Mouse (Mus musculus) lung, postnatal 0 days (tissue): ENCODE data around the gene AU040320. TPM values are rescaled to one million over a fixed set of nuclear protein-coding genes. Genes with fewer than 3 reads are reported as not detected.

Experiments used
- ATAC-seq: fragments of 200-750 bp; cut with Nextera tagmentation; 2 replicates; pipeline ENCODE4 v1.8.0; 2017; ENCODE audit warnings: moderate library complexity
- DNase-seq: peaks from one replicate; pipeline ENCODE4 v3.0.0-alpha.2; 2016; ENCODE audit warnings: low spot score
- H3K27ac ChIP-seq: fragments of 300-500 bp; sonication (generic); 2 replicates; pipeline ENCODE4 v1.5.1; 2014; ENCODE audit warnings: antibody characterized with exemption, mild to moderate bottlenecking, low read length, mixed read lengths
- H3K27me3 ChIP-seq: fragments of 300-500 bp; sonication (generic); replicated peaks from 2 replicates; pipeline ENCODE4 v1.6.1; 2014; ENCODE audit warnings: low read length, mixed read lengths; ENCODE audit not compliant: insufficient read depth
- H3K36me3 ChIP-seq: fragments of 300-500 bp; sonication (generic); 2 replicates; pipeline ENCODE4 v1.6.1; 2014; ENCODE audit warnings: low read length, mixed read lengths; ENCODE audit not compliant: insufficient read depth
- H3K4me1 ChIP-seq: fragments of 300-500 bp; sonication (generic); 2 replicates; pipeline ENCODE4 v1.6.1; 2014; ENCODE audit warnings: antibody characterized with exemption, low read depth, low read length, mixed read lengths; ENCODE audit not compliant: insufficient read depth
- H3K4me2 ChIP-seq: fragments of 300-500 bp; sonication (generic); replicated peaks from 2 replicates; pipeline ENCODE4 v1.6.1; 2014; ENCODE audit warnings: low read depth, mild to moderate bottlenecking, low read length, moderate library complexity, mixed read lengths
- H3K4me3 ChIP-seq: fragments of 300-500 bp; sonication (generic); 2 replicates; pipeline ENCODE4 v1.5.1; 2014; ENCODE audit warnings: low read depth, low read length
- H3K9ac ChIP-seq: fragments of 300-500 bp; sonication (generic); replicated peaks from 2 replicates; pipeline ENCODE4 v1.6.1; 2014; ENCODE audit warnings: low read depth, mild to moderate bottlenecking
- H3K9me3 ChIP-seq: fragments of 300-500 bp; sonication (generic); 2 replicates; pipeline ENCODE4 v1.6.1; 2016; ENCODE audit warnings: low read length, mixed read lengths
- CTCF ChIP-seq: IDR thresholded peaks from 2 replicates; pipeline ENCODE4 v1.5.1; 2016; ENCODE audit warnings: antibody characterized with exemption, mild to moderate bottlenecking
- EP300 ChIP-seq: IDR thresholded peaks from 2 replicates; pipeline ENCODE4 v1.6.1; 2016; ENCODE audit warnings: antibody characterized with exemption, mild to moderate bottlenecking, control low read depth
- WGBS: fragments of 180-500 bp; shearing (Covaris S2); extraction: QIAGEN DNeasy Blood & Tissue Kit; methylation state at CpG from one replicate; pipeline ENCODE4 v1.1.7; 2014; 5-methylcytosine and 5-hydroxymethylcytosine counted together
- polyA plus RNA-seq: library from polyadenylated mRNA; unstranded; fragments of >200 nt; fragmentation: Nextera tagmentation; extraction: Ambion mirVana; gene quantifications from 2 replicates; pipeline ENCODE4 v1.2.1, GENCODE M21; 2015

Gene AU040320
- polyA plus RNA-seq, 1 experiment from 2014 or later: 22.2 TPM

GRCm38 (mm10) chr4:126749553-126749952 lies 3.8 kb upstream of the AU040320 start:
- Histone ChIP-seq H3K4me3 (no peak overlapping the region), H3K36me3 (peaks cover 11% of the 10 kb centered on the region; the same call in 1 of the 2 replicates), H3K9me3 (no peaks in the 10 kb centered on the region), H3K27ac (no peak overlapping the region), H3K27me3 (no peaks in the 10 kb centered on the region), H3K9ac (no peak overlapping the region), H3K4me1 (peaks cover 10% of the 10 kb centered on the region; the same call in 1 of the 2 replicates), H3K4me2 (no peak overlapping the region)
- TF ChIP-seq CTCF (no peak), EP300 (no peak)
- 83% methylated on average over 11 of the region's 11 CpGs for WGBS
- no peak for ATAC-seq
- DNase-seq: no peak

GRCm38 (mm10) chr4:126750046-126750683 lies 3.2 kb upstream of the AU040320 start:
- H3K27ac ChIP-seq: no peak overlapping the region
- no peak for DNase-seq
- 80% methylated on average over 26 of the region's 26 CpGs for WGBS

DNA sequence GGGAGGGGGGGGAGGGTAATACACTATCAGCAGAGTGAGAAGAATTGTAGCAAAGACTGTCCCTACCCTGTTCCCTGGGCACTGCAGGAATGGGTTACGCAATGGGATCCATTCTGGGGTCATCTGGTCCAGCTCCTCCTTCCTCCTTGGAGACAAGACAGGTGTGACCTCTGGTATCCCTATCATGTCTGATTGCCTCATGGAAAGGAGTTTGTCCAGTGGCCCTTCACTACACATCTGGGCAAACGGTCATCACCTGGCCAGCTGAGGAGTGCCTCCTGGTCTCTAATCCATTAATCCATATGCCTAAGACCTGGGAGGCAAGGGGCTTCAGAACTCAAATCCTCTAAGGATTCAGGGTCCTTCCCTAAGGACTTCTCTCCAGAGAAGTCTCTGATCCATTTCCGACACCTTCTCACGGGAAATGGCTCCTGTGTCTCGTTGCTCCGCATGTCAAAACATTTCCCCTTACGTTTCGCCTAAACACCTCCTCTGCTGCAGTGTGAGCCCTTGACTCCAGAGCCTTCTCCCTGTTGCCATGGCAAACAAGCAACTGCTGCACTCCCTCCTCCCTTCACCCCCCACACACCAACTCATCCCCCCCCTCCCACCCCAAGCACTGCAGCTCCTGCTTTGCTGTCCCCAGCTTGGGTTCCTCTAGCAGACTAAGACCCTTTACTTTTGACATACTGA lies 2.3 kb upstream of the AU040320 start:
- Histone ChIP-seq H3K9ac (no peak overlapping the region), H3K27me3 (no peaks in the 10 kb centered on the region), H3K4me3 (no peak overlapping the region), H3K36me3 (peaks cover 11% of the 10 kb centered on the region; the same call in 1 of the 2 replicates), H3K27ac (no peak overlapping the region), H3K4me2 (no peak overlapping the region), H3K9me3 (no peaks in the 10 kb centered on the region), H3K4me1 (peaks cover 13% of the 10 kb centered on the region; the same call in 1 of the 2 replicates)
- WGBS: 78% methylated on average over 8 of the region's 8 CpGs
- DNase-seq: no peak
- no peak for ATAC-seq
- no peak for TF ChIP-seq CTCF
- no peak for TF ChIP-seq EP300

More at GRCm38 (mm10) chr4:126750046-126750683, 3.2 kb upstream of the AU040320 start:
- Histone ChIP-seq H3K4me3 (no peak overlapping the region), H3K27me3 (no peaks in the 10 kb centered on the region), H3K4me1 (peaks cover 13% of the 10 kb centered on the region; the same call in 1 of the 2 replicates), H3K9ac (no peak overlapping the region), H3K9me3 (no peaks in the 10 kb centered on the region), H3K4me2 (no peak overlapping the region), H3K36me3 (peaks cover 11% of the 10 kb centered on the region; the same call in 1 of the 2 replicates)
- no peak for ATAC-seq
- TF ChIP-seq CTCF (no peak), EP300 (no peak)

DNA sequence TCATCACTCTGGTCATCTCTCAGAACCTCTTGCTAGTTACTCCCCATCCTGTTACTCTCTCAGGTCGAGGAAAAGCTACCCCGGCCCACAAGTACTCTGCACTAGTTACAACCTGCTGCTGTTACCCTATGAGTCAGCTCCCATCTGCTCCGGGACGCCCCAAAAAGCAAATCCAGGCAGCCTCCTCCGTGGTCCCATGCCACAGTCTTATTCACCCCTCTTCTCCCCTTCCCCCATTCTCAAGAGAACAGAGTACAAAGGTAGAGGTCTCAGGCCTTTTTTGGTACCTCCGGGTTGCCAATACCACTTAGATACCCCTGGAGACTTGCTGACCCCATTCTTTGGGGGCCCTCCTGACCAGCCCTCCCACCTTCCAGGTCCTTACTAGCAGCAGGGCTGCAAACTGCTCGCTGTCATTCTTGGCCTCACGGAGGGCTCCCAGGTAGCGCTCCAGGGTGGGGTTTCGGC lies 1.8 kb upstream of the AU040320 start:
- Histone ChIP-seq H3K27ac (no peak overlapping the region), H3K9me3 (no peaks in the 10 kb centered on the region), H3K4me3 (no peak overlapping the region), H3K9ac (no peak overlapping the region), H3K36me3 (peaks cover 11% of the 10 kb centered on the region; the same call in 1 of the 2 replicates), H3K27me3 (no peaks in the 10 kb centered on the region), H3K4me1 (peaks cover 16% of the 10 kb centered on the region; the same call in 1 of the 2 replicates), H3K4me2 (0 out of 2 replicates have a peak overlapping the region, but pooled peaks have one; percentile 96)
- 58% methylated on average over 10 of the region's 10 CpGs for WGBS
- DNase-seq (no peak), ATAC-seq (no peak)
- TF ChIP-seq CTCF: no peak
- TF ChIP-seq EP300: no peak

- peak overlapping the region; percentile 86 for H3K4me3 ChIP-seq
These were observed 1.2 kb upstream of the AU040320 start for GRCm38 (mm10) chr4:126752024-126752607.

More at GRCm38 (mm10) chr4:126752024-126752607, 1.2 kb upstream of the AU040320 start:
- H3K4me1 ChIP-seq: peaks cover 18% of the 10 kb centered on the region; the same call in 1 of the 2 replicates
- WGBS: 5% methylated on average over 13 of the region's 13 CpGs
- DNase-seq: no peak
- H3K4me2 ChIP-seq: peak overlapping the region; percentile 96
- no peaks in the 10 kb centered on the region for H3K9me3 ChIP-seq
- peaks cover 11% of the 10 kb centered on the region; the same call in 1 of the 2 replicates for H3K36me3 ChIP-seq
- H3K27me3 ChIP-seq: no peaks in the 10 kb centered on the region
- H3K9ac ChIP-seq: peak overlapping the region; percentile 76
- ATAC-seq: no peak
- TF ChIP-seq EP300: no peak
- 0 out of 2 replicates have a peak, but pooled peaks have one; percentile 9 for TF ChIP-seq CTCF
- H3K27ac ChIP-seq: no peak overlapping the region
